Mouse (Mus musculus) limb, embryonic 11.5 days (tissue): ENCODE results near the gene Nom1. TPM values are rescaled to one million over a fixed set of nuclear protein-coding genes. Genes with fewer than 3 reads are reported as not detected.
"Not testable (repeated sequence)": the region's sequence is repeated elsewhere in the genome, so short reads cannot be mapped to it uniquely, and the experiment has no call there.

Source experiments
- ATAC-seq: fragments of 200-750 bp; cut with Nextera tagmentation; 2 replicates; pipeline ENCODE4 v1.8.0; 2017; ENCODE audit warnings: low read depth; ENCODE audit not compliant: insufficient number of reproducible peaks, low FRiP score, low TSS enrichment
- DNase-seq: peaks from one replicate; pipeline ENCODE4 v3.0.0-alpha.2; 2015; ENCODE audit warnings: low spot score
- H3K27ac ChIP-seq: fragments of 300-500 bp; sonication (generic); replicated peaks from 2 replicates; pipeline ENCODE4 v1.5.1; 2014; ENCODE audit warnings: low read depth, mild to moderate bottlenecking, low read length
- H3K27me3 ChIP-seq: fragments of 300-500 bp; sonication (generic); 2 replicates; pipeline ENCODE4 v1.6.1; 2014; ENCODE audit warnings: mild to moderate bottlenecking, low read length, mixed read lengths; ENCODE audit not compliant: control insufficient read depth, insufficient read depth
- H3K36me3 ChIP-seq: fragments of 300-500 bp; sonication (generic); 2 replicates; pipeline ENCODE4 v1.6.1; 2014; ENCODE audit warnings: mild to moderate bottlenecking, low read length, moderate library complexity, mixed read lengths; ENCODE audit not compliant: control insufficient read depth, insufficient read depth
- H3K4me1 ChIP-seq: fragments of 300-500 bp; sonication (generic); 2 replicates; pipeline ENCODE4 v1.6.1; 2014; ENCODE audit warnings: low read length, mixed read lengths; ENCODE audit not compliant: control insufficient read depth, insufficient read depth
- H3K4me2 ChIP-seq: fragments of 300-500 bp; sonication (generic); 2 replicates; pipeline ENCODE4 v1.6.1; 2014; ENCODE audit warnings: low read depth, mild to moderate bottlenecking, moderate library complexity; ENCODE audit not compliant: severe bottlenecking
- H3K4me3 ChIP-seq: fragments of 300-500 bp; sonication (generic); 2 replicates; pipeline ENCODE4 v1.5.1; 2014; ENCODE audit warnings: low read depth, low read length
- H3K9ac ChIP-seq: fragments of 300-500 bp; sonication (generic); 2 replicates; pipeline ENCODE4 v1.6.1; 2014; ENCODE audit warnings: mild to moderate bottlenecking, low read length
- H3K9me3 ChIP-seq: fragments of 300-500 bp; sonication (generic); 2 replicates; pipeline ENCODE4 v1.6.1; 2016; ENCODE audit warnings: low read length; ENCODE audit not compliant: control insufficient read depth
- WGBS: fragments of 180-500 bp; shearing (Covaris S2); extraction: QIAGEN DNeasy Blood & Tissue Kit; methylation state at CpG from one replicate; pipeline ENCODE4 v1.1.7; 2014; 5-methylcytosine and 5-hydroxymethylcytosine counted together
- polyA plus RNA-seq: library from polyadenylated mRNA; unstranded; fragments of >200 nt; fragmentation: Nextera tagmentation; extraction: Ambion mirVana; gene quantifications from 2 replicates; pipeline ENCODE4 v1.2.1, GENCODE M21; 2014

Nom1 gene
- polyA plus RNA-seq, 1 experiment from 2014 or later, result 24.4 TPM

DNA sequence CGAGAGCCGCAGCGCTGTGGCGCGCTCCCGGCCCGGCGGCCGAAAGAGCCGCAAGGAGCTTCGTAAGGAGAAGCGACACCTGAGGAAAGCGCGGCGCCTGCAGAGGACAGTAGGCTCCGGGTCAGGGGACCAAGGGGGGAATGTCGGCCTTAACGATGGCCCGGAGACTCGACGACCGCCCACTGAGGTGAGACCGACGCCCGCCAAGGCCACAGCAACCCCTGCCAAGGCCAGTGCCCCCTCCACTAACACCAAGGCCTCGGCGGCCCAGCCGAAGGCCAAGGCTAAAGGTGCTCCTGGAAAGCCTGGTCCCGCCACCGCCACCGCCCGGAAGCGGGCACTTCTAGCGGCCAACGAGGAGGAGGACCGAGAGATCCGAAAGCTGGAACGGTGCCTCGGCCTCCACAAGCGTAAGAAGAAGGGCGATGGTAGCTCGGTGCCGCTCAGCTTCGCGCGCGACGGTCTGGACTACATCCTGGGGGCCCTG is 451 bp downstream of the Nom1 start:
- no peak for DNase-seq
- no peaks in the 10 kb centered on the region for H3K36me3 ChIP-seq
- H3K4me3 ChIP-seq, result peak overlapping the region; percentile 98
- WGBS, result under 1% methylated on average over 43 of the region's 48 CpGs
- H3K9ac ChIP-seq, result peak overlapping the region; percentile 73
- H3K27me3 ChIP-seq, result no peaks in the 10 kb centered on the region
- H3K4me2 ChIP-seq, result peak overlapping the region; percentile 93
- ATAC-seq, result peak; percentile 60; the same call in 1 of the 2 replicates
- no peaks in the 10 kb centered on the region for H3K9me3 ChIP-seq
- 0 out of 2 replicates have a peak overlapping the region, but pooled peaks have one; percentile 21 for H3K27ac ChIP-seq
- peaks cover 5% of the 10 kb centered on the region for H3K4me1 ChIP-seq

DNA sequence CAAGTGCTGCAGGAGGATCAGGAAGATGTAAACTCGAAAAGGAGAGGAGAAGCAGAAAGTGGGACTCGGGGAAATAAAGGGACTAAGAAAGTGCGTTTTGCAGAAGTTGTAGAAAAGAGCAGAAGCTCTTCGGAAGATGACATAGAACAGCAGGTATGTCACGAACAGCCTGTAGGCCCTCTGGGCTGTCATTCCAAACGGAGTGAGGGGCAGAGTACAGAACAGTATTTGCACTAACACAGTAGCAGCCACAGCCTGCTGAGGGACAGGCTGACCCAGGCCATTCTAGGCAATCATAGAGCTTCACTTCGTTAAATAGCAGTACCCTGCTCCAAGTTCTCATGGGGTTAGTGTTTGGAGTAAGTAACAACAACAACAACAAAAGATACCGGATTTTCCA is 1.0 kb downstream of the Nom1 start:
- ATAC-seq (no peak), DNase-seq (no peak)
- no peak overlapping the region for H3K27ac ChIP-seq
- no peaks in the 10 kb centered on the region for H3K36me3 ChIP-seq
- H3K4me2 ChIP-seq, result peak overlapping the region; percentile 93
- WGBS, result 45% methylated on average over 8 of the region's 8 CpGs
- peak overlapping the region; percentile 98 for H3K4me3 ChIP-seq
- peaks cover 5% of the 10 kb centered on the region for H3K4me1 ChIP-seq
- H3K27me3 ChIP-seq, result no peaks in the 10 kb centered on the region
- H3K9me3 ChIP-seq, result no peaks in the 10 kb centered on the region
- peak overlapping the region; percentile 73 for H3K9ac ChIP-seq

DNA sequence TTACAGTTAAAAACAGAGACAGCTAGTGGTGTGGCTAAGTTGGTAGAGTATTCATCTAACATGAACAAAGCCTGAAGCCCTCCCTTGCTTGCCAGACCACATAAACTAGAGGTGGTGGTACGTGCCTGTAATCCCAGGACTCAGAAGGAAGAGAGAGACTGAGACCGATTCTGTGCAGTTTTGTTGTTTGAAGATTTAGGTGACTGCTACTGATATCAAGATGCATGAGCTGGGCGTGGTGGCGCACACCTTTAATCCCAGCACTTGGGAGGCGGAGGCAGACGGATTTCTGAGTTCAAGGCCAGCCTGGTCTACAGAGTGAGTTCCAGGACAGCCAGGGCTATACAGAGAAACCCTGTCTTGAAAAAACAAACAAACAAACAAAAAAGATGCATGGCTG is 2.3 kb downstream of the Nom1 start:
- not testable (repeated sequence) for H3K4me2 ChIP-seq, H3K9me3 ChIP-seq, H3K27me3 ChIP-seq, DNase-seq, ATAC-seq, H3K36me3 ChIP-seq, H3K27ac ChIP-seq, H3K9ac ChIP-seq, H3K4me3 ChIP-seq, H3K4me1 ChIP-seq
- WGBS, result 95% methylated on average over 6 of the region's 6 CpGs

DNA sequence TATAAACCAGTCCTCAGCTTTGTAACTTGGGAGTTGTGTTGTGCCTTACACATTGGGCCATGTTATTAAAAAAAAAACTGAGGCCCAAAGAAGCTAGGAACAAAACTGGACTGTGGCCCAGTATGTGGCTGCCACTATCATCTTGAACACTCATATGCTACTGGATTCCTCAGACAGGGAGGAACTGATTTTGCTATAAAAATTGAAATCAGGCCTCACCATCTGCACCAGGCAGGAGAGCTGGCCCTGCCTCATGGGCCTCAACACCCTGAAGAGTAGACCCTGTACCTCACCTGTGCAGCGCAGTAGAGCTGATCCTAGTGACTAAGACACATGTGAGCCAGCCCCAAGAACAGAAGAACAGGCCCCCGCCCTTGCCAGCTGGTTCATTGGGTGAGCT is 10.8 kb downstream of the Nom1 start:
- no peak overlapping the region for H3K4me2 ChIP-seq
- H3K9ac ChIP-seq, result no peak overlapping the region
- peaks cover 26% of the 10 kb centered on the region; the same call in 1 of the 2 replicates for H3K36me3 ChIP-seq
- no peak for ATAC-seq
- 88% methylated on average over 2 of the region's 2 CpGs for WGBS
- no peaks in the 10 kb centered on the region for H3K4me1 ChIP-seq
- no peak overlapping the region for H3K4me3 ChIP-seq
- no peak overlapping the region for H3K27ac ChIP-seq
- no peaks in the 10 kb centered on the region for H3K9me3 ChIP-seq
- H3K27me3 ChIP-seq, result no peaks in the 10 kb centered on the region
- no peak for DNase-seq

DNA sequence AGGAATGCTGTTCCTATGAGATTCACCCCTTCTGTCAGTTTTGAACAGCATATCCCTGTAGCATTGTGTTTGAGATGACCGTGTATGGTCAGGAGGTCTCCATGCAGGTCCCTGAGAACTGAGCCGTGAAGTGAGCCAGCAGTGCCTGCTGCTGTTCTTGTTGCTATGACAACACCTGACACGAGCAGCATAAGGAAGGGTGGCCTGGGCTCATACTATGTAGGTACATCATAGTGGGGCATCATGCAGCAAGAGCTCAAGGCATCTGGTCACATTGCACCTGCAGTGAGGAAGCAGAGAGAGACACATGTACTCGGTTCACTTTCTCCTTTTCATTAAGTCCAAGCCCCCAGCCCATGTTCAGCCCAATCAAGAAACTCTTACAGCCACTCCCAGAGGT is 17.9 kb downstream of the Nom1 start:
- Histone ChIP-seq H3K9me3 (no peaks in the 10 kb centered on the region), H3K4me3 (no peak overlapping the region), H3K27me3 (no peaks in the 10 kb centered on the region), H3K4me2 (no peak overlapping the region), H3K36me3 (peaks cover 12% of the 10 kb centered on the region), H3K9ac (no peak overlapping the region), H3K4me1 (no peaks in the 10 kb centered on the region), H3K27ac (no peak overlapping the region)
- DNase-seq (no peak), ATAC-seq (no peak)
- 75% methylated on average over 4 of the region's 4 CpGs for WGBS

DNA sequence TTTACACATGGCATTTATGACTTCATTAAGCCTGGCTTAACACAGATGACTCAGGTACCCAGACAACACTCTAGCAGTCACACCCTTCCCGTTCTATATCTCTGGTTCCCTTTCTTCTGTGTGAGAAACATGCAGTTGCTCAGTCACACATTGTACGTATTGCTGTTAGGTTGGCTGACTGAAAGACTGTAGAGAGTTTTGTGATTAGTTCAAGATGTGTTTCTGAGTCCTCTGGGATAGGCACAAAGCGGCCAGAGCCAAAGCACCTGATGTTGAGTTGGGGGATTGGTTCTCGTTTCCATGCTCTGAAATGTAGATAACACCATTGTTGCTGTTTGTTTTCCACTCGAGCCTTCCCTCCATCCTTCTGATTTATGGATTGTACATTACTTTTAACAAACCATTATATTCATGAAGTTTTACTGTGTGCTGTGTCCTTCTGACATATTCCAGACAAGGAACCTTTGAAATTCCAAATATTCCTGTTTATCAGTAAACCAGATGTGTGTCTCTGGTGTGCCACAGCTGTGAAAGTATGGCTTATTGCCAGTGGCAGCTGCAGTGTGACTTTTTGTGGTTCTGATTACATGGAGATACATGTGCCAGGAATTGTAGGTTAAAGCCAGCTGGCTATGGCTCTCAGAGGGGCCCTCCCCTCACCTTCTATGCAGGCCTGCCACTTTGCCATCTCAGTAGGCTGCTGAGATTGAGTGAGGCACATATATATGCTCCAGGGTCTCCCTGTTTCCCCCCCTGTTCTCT is 22.6 kb downstream of the Nom1 start:
- H3K9me3 ChIP-seq, result no peaks in the 10 kb centered on the region
- DNase-seq, result no peak
- H3K27ac ChIP-seq, result no peak overlapping the region
- no peak overlapping the region for H3K4me2 ChIP-seq
- H3K4me3 ChIP-seq, result no peak overlapping the region
- H3K4me1 ChIP-seq, result no peaks in the 10 kb centered on the region
- H3K36me3 ChIP-seq, result peaks cover 9% of the 10 kb centered on the region
- H3K9ac ChIP-seq, result no peak overlapping the region
- WGBS, result 57% methylated on average over 5 of the region's 5 CpGs
- no peaks in the 10 kb centered on the region for H3K27me3 ChIP-seq
- ATAC-seq, result peak; percentile 51; the same call in 1 of the 2 replicates

DNA sequence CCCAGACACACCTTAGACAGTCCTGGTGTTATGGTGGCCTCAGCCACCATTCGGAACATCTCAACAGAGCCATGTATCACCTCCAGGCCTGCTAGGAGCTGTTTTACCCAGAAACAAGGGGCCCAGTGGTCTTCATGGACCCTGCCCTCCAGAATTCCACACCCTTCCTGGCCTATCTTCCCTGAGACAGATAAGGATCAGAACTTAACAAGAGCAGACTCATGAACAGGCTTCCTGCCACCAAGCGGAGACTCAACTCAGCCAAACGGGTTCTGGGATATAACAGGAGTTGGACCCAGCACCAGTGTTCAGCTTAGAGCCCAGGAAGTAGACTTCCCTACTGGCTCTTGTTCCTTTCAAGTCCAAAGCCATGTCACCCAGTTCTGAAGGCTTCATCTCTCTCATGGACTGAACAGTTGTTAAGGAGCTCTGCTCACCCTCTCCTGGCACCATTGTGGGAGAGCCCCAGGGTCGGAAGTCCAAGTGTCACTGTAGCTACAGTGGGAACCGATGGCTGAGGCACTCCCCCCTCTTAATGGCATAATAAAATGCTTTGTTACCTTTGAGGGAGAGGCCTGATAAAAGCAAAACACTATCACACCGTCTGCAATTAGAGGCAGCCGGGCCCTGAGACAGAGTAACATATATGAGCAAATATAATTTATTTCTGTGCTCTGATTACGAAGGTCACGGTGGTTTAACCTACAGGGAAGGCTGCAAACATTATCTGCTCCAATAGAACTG is 28.7 kb downstream of the Nom1 start:
- Histone ChIP-seq H3K9me3 (peaks cover 3% of the 10 kb centered on the region; the same call in 1 of the 2 replicates), H3K4me2 (no peak overlapping the region)
- 56% methylated on average over 9 of the region's 9 CpGs for WGBS

DNA sequence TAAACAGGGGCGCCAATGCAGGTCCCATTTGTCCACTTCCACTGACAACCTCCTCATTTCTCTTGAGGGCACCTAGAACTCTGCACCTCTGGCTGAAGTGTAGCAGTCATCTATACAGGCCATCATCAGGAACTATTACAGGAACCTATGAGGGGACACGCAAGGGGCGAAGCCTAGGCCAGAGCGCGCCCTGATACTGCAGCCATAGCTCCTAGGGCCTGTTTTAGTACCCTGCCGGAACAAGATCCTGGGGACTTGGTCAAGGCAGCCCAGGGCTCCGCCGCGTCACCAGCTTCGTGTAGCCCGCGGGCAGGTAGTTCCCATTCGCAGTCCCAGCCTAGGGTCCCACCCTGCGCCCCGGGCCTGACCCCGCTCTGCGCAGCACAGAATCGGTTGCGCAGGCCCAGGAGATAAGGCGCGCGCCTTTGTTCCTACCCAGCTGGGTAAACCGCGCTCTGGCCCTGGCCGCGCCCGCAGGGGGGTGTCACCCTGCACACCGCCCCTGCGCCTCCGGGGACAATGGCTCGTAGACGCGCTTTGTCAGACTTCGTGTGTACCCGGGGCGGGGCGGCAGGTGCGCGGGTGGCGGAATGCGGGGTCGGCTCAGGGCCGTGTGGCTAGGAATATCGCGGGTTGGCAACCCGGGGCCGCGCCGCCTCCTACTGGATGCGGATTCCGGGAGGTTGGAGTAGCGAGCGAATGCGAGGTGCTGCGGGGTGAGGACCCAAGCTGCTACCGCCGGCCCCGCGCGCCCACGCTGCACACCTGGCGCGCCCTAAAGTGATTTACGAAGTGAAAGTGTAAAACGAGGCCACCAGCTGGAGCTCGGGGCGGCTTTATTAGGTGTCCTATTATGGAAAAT is 33.3 kb downstream of the Nom1 start:
- peak; percentile 59; the same call in 1 of the 2 replicates for ATAC-seq
- H3K4me2 ChIP-seq, result peak overlapping the region; percentile 66
- peaks cover 23% of the 10 kb centered on the region for H3K4me1 ChIP-seq
- no peaks in the 10 kb centered on the region for H3K36me3 ChIP-seq
- H3K4me3 ChIP-seq, result peak overlapping the region; percentile 24
- no peak overlapping the region for H3K27ac ChIP-seq
- no peak overlapping the region for H3K9ac ChIP-seq
- peaks cover 60% of the 10 kb centered on the region for H3K27me3 ChIP-seq
- H3K9me3 ChIP-seq, result peaks cover 3% of the 10 kb centered on the region; the same call in 1 of the 2 replicates
- peak; percentile 72 for DNase-seq
- 2% methylated on average over 66 of the region's 67 CpGs for WGBS

More for the DNA sequence above, 28.7 kb downstream of the Nom1 start:
- Histone ChIP-seq H3K4me3 (no peak overlapping the region), H3K4me1 (peaks cover 7% of the 10 kb centered on the region; the same call in 1 of the 2 replicates), H3K9ac (no peak overlapping the region), H3K27me3 (peaks cover 18% of the 10 kb centered on the region), H3K36me3 (peaks cover 3% of the 10 kb centered on the region; the same call in 1 of the 2 replicates), H3K27ac (no peak overlapping the region)
- ATAC-seq, result no peak
- no peak for DNase-seq
